Mouse (Mus musculus) embryonic facial prominence, embryonic 10.5 days (tissue): Measurements from ENCODE around the gene Metrnl. TPM values are rescaled to one million over a fixed set of nuclear protein-coding genes. Genes with fewer than 3 reads are reported as not detected.
A peak's percentile ranks its signal among the peaks of the same experiment; 100 is the strongest.

Source experiments
- DNase-seq: peaks from one replicate; pipeline ENCODE4 v3.0.0-alpha.2; 2017; ENCODE audit warnings: low spot score
- H3K27ac ChIP-seq: fragments of 300-500 bp; sonication (generic); replicated peaks from 2 replicates; pipeline ENCODE4 v1.5.1; 2016; ENCODE audit warnings: mild to moderate bottlenecking
- H3K27me3 ChIP-seq: fragments of 300-500 bp; sonication (generic); replicated peaks from 2 replicates; pipeline ENCODE4 v1.6.1; 2016; ENCODE audit warnings: low read depth, mild to moderate bottlenecking; ENCODE audit not compliant: poor library complexity, severe bottlenecking
- H3K36me3 ChIP-seq: fragments of 300-500 bp; sonication (generic); replicated peaks from 2 replicates; pipeline ENCODE4 v1.6.1; 2016; ENCODE audit warnings: mild to moderate bottlenecking, moderate library complexity
- H3K4me1 ChIP-seq: fragments of 300-500 bp; sonication (generic); 2 replicates; pipeline ENCODE4 v1.6.1; 2016
- H3K4me3 ChIP-seq: fragments of 300-500 bp; sonication (generic); 2 replicates; pipeline ENCODE4 v1.5.1; 2016; ENCODE audit warnings: mild to moderate bottlenecking, moderate library complexity
- H3K9me3 ChIP-seq: fragments of 300-500 bp; sonication (generic); 2 replicates; pipeline ENCODE4 v1.6.1; 2016; ENCODE audit warnings: mild to moderate bottlenecking
- WGBS: fragments of 180-500 bp; shearing (Covaris S2); methylation state at CpG from one replicate; pipeline ENCODE4 v1.1.7; 2016; 5-methylcytosine and 5-hydroxymethylcytosine counted together
- polyA plus RNA-seq: library from polyadenylated mRNA; unstranded; fragments of >200 nt; fragmentation: Nextera tagmentation; extraction: Ambion mirVana; gene quantifications from 2 replicates; pipeline ENCODE4 v1.2.1, GENCODE M21; 2016

Gene Metrnl
- polyA plus RNA-seq, 1 experiment from 2014 or later = 8.5 TPM

- Histone ChIP-seq H3K9me3 (no peaks in the 10 kb centered on the region), H3K27ac (no peak overlapping the region), H3K4me3 (no peak overlapping the region), H3K4me1 (peaks cover 13% of the 10 kb centered on the region), H3K36me3 (peaks cover 28% of the 10 kb centered on the region), H3K27me3 (no peaks in the 10 kb centered on the region)
- no peak for DNase-seq
- 94% methylated on average over 5 of the region's 5 CpGs for WGBS
Measured at GRCm38 (mm10) chr11:121668776-121669175, 32.6 kb upstream of the Metrnl start.

- H3K4me3 ChIP-seq = no peak overlapping the region
- WGBS = 96% methylated on average over 5 of the region's 5 CpGs
- H3K9me3 ChIP-seq = no peaks in the 10 kb centered on the region
- H3K27ac ChIP-seq = no peak overlapping the region
- DNase-seq = no peak
- no peaks in the 10 kb centered on the region for H3K27me3 ChIP-seq
- peaks cover 15% of the 10 kb centered on the region for H3K4me1 ChIP-seq
- H3K36me3 ChIP-seq = peaks cover 18% of the 10 kb centered on the region
Measured at GRCm38 (mm10) chr11:121670926-121671325, 30.4 kb upstream of the Metrnl start.

GRCm38 (mm10) chr11:121672312-121672989, 28.9 kb upstream of the Metrnl start:
- Histone ChIP-seq H3K4me3 (peak overlapping the region; percentile 77), H3K36me3 (peaks cover 18% of the 10 kb centered on the region), H3K27ac (peak overlapping the region; percentile 92), H3K9me3 (no peaks in the 10 kb centered on the region), H3K4me1 (peaks cover 15% of the 10 kb centered on the region), H3K27me3 (no peaks in the 10 kb centered on the region)
- 4% methylated on average over 22 of the region's 22 CpGs for WGBS
- no peak for DNase-seq

GRCm38 (mm10) chr11:121672990-121673572, 28.3 kb upstream of the Metrnl start, which contains the start of gene B3gntl1:
Gene B3gntl1 (minus strand): TSS chr11:121673153.
- Histone ChIP-seq H3K27me3 (no peaks in the 10 kb centered on the region), H3K4me1 (peaks cover 15% of the 10 kb centered on the region), H3K4me3 (peak within 1 kb of the TSS; percentile 77), H3K36me3 (peaks cover 13% of the 10 kb centered on the region), H3K27ac (peak within 1 kb of the TSS; percentile 92), H3K9me3 (no peaks in the 10 kb centered on the region)
- WGBS = under 1% methylated on average over 46 of the region's 46 CpGs
- peak; percentile 97 for DNase-seq

GRCm38 (mm10) chr11:121673629-121674028, 27.7 kb upstream of the Metrnl start:
- no peak for DNase-seq
- H3K4me1 ChIP-seq = peaks cover 15% of the 10 kb centered on the region
- WGBS = 75% methylated on average over 7 of the region's 7 CpGs
- peak overlapping the region; percentile 77 for H3K4me3 ChIP-seq
- H3K27ac ChIP-seq = peak overlapping the region; percentile 92
- H3K27me3 ChIP-seq = no peaks in the 10 kb centered on the region
- peaks cover 10% of the 10 kb centered on the region for H3K36me3 ChIP-seq
- no peaks in the 10 kb centered on the region for H3K9me3 ChIP-seq

GRCm38 (mm10) chr11:121676836-121677235, 24.5 kb upstream of the Metrnl start:
- DNase-seq = no peak
- H3K27ac ChIP-seq = no peak overlapping the region
- WGBS = 83% methylated on average over 2 of the region's 2 CpGs
- no peaks in the 10 kb centered on the region for H3K27me3 ChIP-seq
- H3K36me3 ChIP-seq = no peaks in the 10 kb centered on the region
- H3K9me3 ChIP-seq = no peaks in the 10 kb centered on the region
- H3K4me3 ChIP-seq = no peak overlapping the region
- peaks cover 13% of the 10 kb centered on the region for H3K4me1 ChIP-seq

DNA sequence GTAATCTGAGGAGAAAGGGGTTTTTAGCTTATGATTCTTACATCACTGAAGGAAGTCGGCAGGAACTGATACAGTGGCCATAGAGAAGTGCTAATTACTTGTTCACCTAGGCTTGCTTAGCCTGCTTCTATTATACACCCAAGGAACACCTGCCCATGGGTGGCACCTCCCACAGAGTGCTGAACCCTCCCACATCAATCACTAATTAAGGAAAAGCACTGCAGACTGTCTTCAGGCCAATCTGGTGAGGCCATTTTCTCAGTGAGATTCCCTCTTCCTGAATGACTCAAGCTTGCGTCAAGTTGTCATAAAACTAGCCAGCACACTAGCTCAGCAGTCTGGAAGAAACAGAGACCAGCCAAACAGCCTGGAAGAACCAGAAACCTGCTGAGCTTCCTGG, 21.8 kb upstream of the Metrnl start:
- no peak overlapping the region for H3K4me3 ChIP-seq
- DNase-seq = no peak
- no peak overlapping the region for H3K27ac ChIP-seq
- H3K4me1 ChIP-seq = 0 out of 2 replicates have a peak, but pooled peaks cover 3% of the 10 kb centered on the region
- 91% methylated on average over 2 of the region's 2 CpGs for WGBS
- H3K9me3 ChIP-seq = no peaks in the 10 kb centered on the region
- no peaks in the 10 kb centered on the region for H3K36me3 ChIP-seq
- no peaks in the 10 kb centered on the region for H3K27me3 ChIP-seq

GRCm38 (mm10) chr11:121680750-121681149, 20.6 kb upstream of the Metrnl start:
- Histone ChIP-seq H3K27me3 (no peaks in the 10 kb centered on the region), H3K36me3 (no peaks in the 10 kb centered on the region), H3K27ac (no peak overlapping the region), H3K4me3 (no peak overlapping the region), H3K4me1 (0 out of 2 replicates have a peak, but pooled peaks cover 3% of the 10 kb centered on the region), H3K9me3 (no peaks in the 10 kb centered on the region)
- 79% methylated on average over 5 of the region's 5 CpGs for WGBS
- DNase-seq = no peak

DNA sequence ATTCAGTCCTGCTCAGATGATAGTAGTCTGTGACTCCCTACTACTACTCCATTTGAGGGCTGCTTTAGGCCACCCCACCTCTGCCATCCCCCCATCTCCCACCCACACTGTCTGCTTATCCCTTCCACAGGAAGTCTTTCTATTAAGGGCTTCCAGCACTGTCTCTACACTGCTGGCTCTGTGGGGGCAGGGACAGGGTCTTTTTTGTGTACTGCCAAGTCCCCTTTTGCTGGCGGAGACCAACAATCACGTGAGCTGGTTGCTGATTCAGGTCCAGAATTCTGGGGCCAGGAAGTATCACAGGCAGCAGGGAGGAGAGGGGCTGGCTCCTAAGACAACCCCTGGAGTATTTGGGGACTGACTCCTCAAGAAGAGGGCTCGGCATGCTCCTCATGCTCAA, 18.1 kb upstream of the Metrnl start:
- no peaks in the 10 kb centered on the region for H3K9me3 ChIP-seq
- no peak for DNase-seq

DNA sequence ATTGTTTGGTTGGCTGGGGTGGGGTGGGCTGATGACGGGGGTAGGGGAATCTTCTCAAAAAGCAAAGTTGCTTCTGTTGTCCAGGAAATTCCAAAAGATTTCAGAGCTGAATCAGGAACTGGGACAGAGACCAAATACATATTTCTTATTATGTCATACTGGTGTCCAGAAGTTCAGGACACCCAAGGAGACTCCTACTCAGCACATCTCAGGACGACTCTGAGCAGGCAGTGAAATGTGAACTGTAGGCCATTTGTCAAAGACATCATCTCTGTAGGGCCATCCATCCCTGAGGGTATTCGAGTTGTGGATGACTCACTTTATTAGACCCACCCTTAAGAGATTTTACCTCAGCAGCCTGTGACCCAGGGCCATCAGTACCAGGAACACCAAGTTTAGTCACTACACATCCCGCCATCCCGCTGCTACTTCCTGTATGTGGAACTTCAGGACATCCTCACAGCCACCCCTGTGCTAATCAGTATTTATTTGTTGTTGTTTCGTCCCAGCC, 15.8 kb upstream of the Metrnl start:
- Histone ChIP-seq H3K4me1 (0 out of 2 replicates have a peak, but pooled peaks cover 3% of the 10 kb centered on the region), H3K9me3 (no peaks in the 10 kb centered on the region), H3K27ac (no peak overlapping the region), H3K27me3 (no peaks in the 10 kb centered on the region), H3K4me3 (no peak overlapping the region), H3K36me3 (no peaks in the 10 kb centered on the region)
- no peak for DNase-seq
- WGBS = 67% methylated on average over 6 of the region's 6 CpGs

More for the DNA sequence above, 18.1 kb upstream of the Metrnl start:
- no peaks in the 10 kb centered on the region for H3K27me3 ChIP-seq
- H3K4me3 ChIP-seq = no peak overlapping the region
- no peak overlapping the region for H3K27ac ChIP-seq
- 70% methylated on average over 3 of the region's 3 CpGs for WGBS
- H3K36me3 ChIP-seq = no peaks in the 10 kb centered on the region
- H3K4me1 ChIP-seq = 0 out of 2 replicates have a peak, but pooled peaks cover 3% of the 10 kb centered on the region

GRCm38 (mm10) chr11:121686091-121686490, 15.3 kb upstream of the Metrnl start:
- no peak overlapping the region for H3K4me3 ChIP-seq
- H3K27ac ChIP-seq = no peak overlapping the region
- no peaks in the 10 kb centered on the region for H3K9me3 ChIP-seq
- no peaks in the 10 kb centered on the region for H3K27me3 ChIP-seq
- 86% methylated on average over 4 of the region's 4 CpGs for WGBS
- DNase-seq = no peak
- 0 out of 2 replicates have a peak, but pooled peaks cover 3% of the 10 kb centered on the region for H3K4me1 ChIP-seq
- no peaks in the 10 kb centered on the region for H3K36me3 ChIP-seq

DNA sequence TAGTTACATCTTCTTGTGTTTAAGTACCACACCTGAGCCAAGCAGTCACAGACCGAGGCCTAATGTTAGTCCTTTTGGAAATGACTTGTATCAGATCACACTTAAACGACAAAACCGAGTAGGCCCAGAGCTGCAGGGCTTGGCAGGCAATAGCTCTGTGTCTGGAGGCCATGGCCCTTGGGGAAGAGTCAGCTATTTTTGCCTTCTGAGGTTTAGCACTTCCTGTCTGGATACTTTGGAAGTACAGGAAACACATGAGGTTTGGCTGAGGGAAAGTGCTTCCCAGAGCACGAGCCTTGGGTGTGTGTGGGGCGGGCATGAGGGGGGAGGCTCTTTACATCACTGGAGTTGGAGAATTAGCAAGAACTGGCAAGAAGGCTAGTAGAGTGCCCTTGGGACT, 14.7 kb upstream of the Metrnl start:
- no peak for DNase-seq
- H3K27me3 ChIP-seq = no peaks in the 10 kb centered on the region
- WGBS = 66% methylated on average over 5 of the region's 5 CpGs
- H3K27ac ChIP-seq = no peak overlapping the region
- H3K36me3 ChIP-seq = no peaks in the 10 kb centered on the region
- 0 out of 2 replicates have a peak, but pooled peaks cover 3% of the 10 kb centered on the region for H3K4me1 ChIP-seq
- no peak overlapping the region for H3K4me3 ChIP-seq
- H3K9me3 ChIP-seq = no peaks in the 10 kb centered on the region

DNA sequence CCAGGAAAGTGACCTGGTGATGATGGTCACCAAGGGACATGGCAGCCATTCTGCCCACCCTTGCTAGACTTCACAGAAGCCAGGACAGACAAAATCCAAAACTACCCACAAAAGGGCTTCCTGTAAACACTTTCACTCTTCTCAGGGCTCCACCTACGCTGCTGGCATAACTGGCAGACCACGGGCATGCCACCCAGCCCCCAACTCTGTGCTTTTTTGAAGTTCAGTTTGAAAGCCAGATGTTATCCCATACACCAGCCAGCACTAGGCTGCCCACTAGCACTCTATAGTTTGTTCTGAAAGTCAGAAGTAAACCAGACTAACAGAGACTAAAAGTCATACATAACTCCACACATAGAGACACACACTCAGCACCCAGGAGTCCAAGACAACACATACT, 13.3 kb upstream of the Metrnl start:
- DNase-seq = no peak
- no peak overlapping the region for H3K4me3 ChIP-seq
- WGBS = 86% methylated on average over 2 of the region's 2 CpGs

More for the DNA sequence above, 13.3 kb upstream of the Metrnl start:
- H3K4me1 ChIP-seq = 0 out of 2 replicates have a peak, but pooled peaks cover 3% of the 10 kb centered on the region
- no peak overlapping the region for H3K27ac ChIP-seq
- H3K27me3 ChIP-seq = no peaks in the 10 kb centered on the region
- no peaks in the 10 kb centered on the region for H3K9me3 ChIP-seq
- H3K36me3 ChIP-seq = no peaks in the 10 kb centered on the region
